Mouse (Mus musculus) adrenal gland, postnatal 4 days (tissue): Measurements from ENCODE around the gene Gm20388. TPM values are rescaled to one million over a fixed set of nuclear protein-coding genes. Genes with fewer than 3 reads are reported as not detected.

Experiments
- DNase-seq, 2 experiments: peaks; one replicate each; pipeline ENCODE4 v3.0.0; 2021 to 2022; ENCODE audit warnings: low spot score in 2 of 2, mixed read lengths in 2 of 2
- total RNA-seq, 2 experiments: library from RNA; stranded (reverse); gene quantifications; 2 replicates each; pipeline ENCODE4 v1.2.3; 2021

The Gm20388 gene
- total RNA-seq, 2 experiments from 2014 or later: 8.8 TPM; not detected in 1

DNA sequence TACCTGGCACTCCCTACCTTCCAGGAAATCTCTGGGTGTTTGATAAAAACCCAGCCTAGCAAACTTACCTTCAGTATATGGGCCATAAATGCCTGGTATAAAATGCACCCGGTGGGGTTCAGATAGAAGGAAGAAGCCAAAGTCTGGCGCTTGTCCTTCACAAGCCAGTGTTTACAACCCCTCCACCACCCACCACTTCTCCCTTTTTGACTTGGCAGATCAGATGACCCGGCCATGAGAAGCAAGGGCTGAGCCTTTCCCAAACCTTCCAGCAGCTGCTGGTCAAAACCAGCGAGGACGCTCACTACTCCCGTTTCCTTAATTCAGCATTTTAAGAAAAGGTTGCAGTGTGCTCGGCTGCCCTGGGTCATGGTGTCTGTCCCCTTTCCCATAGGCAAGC, 834.6 kb downstream of the Gm20388 start:
- DNase-seq: no peak

DNA sequence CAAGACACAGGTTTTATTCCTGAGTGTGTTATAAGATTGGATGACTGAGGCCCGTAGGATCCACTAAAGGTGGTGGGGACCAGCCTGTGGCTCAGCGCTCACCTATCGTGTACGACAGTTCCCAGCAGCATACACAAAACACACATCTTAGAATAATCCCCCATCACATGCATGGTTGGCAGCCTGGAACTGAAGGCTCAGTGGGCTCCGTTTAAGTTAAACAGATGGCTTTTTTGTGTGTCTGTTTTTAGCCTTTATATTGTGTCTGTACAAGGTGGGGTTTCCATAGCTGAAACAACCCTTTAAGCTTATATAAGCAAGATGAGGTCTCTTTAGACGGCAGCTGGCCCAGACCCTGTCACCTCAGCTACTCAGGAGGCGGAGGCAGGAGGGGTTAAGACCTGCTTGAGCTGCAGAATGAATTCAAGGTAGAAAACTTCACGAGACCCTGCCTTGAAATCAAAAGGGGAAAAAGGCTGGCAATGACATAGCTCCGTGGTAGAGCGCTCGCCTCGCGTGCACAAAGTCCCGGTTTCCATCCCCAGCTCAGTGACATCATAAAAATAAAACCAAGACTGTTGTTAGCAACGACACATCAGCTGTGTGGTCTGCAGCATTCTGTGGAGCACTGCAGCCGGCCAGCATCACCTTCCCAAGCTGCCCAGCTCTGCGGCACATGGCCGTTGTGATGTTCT, 835.5 kb downstream of the Gm20388 start:
- no peak for DNase-seq

GRCm38 (mm10) chr8:120747286-120747685, 836.6 kb downstream of the Gm20388 start:
- DNase-seq: no peak

DNA sequence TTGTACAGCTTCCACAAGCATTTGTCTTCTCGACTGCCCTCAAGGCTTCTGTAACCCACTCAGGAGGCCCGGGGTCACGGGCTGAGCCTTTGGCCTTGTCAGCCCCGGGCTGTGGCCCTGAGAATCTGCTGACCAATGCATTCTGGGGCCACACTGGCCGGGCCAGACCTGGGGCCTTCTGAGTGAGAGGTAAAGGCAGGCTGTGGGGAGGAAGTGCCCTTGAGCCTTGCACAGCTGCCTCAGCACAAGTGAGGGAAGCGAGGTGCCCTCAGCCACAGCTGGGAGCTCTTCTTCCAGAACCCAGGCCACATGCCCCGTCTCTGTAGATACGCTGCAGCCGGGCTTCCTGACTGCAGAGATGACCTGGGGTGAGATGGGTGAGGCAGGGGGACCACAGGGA, 840.0 kb downstream of the Gm20388 start:
- DNase-seq: peak; percentile 29 to 53

GRCm38 (mm10) chr8:120751226-120752081, 840.8 kb downstream of the Gm20388 start:
- no peak for DNase-seq

- peak; percentile 32 to 60 for DNase-seq
These were observed 841.4 kb downstream of the Gm20388 start for GRCm38 (mm10) chr8:120752082-120752452.

DNA sequence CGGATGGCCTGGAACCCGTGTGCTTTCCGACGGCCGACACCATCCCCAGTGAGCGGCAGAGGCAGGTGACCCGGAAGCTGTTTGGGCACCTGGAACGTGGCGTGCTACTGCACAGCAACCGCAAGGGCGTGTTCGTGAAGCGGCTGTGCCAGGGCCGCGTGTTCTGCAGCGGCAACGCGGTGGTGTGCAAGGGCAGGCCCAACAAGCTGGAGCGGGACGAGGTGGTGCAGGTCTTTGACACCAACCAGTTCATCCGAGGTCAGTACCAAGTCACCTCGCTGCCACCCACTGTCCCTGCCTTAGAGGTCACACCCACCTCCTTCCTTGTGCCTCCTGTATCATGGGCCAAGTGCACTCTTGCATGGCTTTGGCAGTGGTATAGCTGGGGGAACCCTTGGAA, 842.8 kb downstream of the Gm20388 start:
- no peak for DNase-seq

DNA sequence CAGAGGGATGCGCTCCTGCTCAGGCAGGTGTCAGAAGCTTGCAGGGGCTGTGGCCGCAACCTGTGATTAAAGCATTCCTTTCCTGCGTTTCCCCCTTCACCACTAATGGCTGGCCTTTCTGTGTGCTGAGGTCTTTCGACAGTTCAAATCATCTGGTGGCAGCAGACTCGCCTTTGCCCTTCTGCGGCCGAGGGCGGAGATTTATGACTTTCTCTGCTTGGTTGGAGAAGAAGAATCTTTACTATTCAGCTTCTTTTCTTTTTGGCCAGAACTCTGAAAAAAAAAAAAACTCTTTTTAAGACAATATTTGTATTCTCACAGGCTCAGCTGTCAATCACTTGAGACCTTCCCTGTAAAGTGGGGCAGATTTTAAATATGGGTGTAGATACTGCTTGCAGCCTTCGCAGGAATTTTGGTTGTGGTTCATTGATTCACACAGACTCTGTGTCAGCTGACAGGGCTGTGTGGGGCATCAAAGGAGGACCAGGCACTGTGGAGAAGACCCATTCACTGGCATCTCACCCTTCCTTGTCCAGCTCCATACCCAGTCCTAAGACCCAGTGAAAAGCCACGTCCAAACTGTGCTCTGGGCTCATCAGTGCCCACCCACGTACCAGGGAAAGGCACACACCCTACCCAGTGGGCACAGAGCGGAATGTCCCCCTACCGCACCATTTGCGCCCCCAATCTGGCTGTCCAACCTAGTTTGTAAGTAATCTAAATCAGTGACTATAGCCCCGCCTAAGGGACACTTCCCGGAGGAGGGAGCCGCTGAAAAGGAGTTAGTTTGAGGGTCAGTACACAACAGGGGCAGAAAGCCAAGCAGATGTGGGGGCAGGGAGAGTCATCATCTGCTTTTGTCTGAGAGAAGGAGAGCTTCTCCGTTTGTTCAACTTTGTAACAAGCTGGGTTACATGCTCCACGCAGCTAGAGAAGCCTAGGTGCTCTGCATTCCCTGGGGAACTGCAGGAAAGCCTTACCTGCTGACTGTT, 845.0 kb downstream of the Gm20388 start:
- DNase-seq: no peak

- DNase-seq: no peak
These were observed 847.4 kb downstream of the Gm20388 start for GRCm38 (mm10) chr8:120758005-120758404.

GRCm38 (mm10) chr8:120759847-120760246, 849.2 kb downstream of the Gm20388 start:
- DNase-seq: no peak

DNA sequence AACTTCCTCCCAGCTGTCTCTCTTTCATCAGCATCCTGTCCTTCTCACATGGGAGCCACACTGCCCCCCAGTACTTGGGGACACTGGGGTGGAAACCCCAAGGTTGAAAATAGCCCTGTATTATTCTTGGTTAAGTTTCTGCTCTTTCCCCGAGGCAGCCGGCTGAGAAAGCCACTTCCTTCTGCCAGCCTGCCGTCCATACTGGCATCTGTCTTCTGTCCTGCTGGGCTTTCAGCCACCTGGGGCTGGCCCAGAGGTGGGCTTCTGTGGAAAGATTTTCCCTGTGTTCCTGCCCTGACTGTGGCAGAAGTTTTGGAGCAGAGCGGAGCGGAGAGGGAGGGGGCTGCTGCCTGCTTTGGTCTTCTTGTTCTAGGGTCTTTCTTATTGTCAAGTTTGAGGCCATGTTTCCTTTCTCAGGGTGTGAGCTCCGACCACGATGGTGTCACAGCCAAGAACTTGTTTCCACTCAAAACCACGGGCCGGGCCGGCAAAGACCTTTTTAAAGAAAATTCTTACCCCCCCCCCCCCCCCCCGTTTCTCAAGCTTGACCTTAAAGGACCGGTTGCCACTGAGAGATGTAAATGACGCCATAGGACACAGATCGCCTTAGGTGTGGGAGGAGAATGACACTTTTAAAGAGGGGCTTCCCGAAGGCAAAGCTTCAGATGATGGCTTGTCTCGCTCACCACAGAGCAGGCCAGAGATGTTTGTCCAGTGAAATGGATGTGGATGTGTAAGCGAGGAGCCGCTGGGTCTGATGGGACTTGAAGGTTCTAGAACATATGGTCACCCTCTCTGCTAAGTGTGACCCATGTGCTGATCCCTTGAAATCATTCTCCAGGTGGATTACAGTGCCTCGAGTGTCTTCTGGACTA, 849.9 kb downstream of the Gm20388 start:
- DNase-seq: no peak

DNA sequence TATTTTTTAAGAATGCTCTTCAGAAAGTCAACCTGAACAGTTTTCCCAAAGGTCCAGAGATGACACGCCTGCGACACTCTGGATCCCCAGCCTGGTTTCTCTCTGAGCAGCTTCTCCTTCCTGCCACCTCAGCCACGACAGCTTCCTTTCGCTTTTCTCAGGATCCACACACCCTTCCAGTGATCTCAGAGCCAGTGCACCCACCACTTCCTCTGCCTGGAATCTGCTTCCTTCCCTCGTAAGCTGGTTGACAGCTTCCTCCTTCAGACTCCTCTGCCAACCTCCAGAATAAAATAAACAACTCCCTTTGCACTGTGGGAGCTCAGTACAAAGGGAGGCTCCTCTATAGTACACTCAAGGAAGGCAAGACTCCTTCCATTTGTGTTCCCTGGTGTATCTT, 852.6 kb downstream of the Gm20388 start:
- no peak for DNase-seq

GRCm38 (mm10) chr8:120764638-120765037, 854.0 kb downstream of the Gm20388 start:
- no peak for DNase-seq

DNA sequence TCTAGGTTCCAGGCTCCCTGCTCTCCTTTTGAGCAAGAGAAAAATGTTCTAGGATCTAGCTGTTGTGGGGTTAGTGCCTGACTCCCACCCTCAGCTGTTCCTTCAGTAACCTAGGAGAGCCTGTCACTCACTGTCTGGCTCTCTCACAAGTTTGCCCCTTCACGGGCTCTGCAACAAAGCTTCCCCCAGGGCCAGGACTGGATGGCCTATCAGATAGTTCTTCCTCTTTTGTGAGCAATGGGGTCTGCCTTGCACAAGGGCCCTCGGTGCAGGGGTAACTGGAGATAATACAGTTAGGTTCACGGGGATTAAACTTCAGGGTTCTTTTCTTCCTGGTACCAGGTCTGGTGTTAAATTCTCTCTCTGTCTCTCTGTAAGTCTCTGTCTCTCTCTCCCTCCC, 856.0 kb downstream of the Gm20388 start:
- DNase-seq: no peak

DNA sequence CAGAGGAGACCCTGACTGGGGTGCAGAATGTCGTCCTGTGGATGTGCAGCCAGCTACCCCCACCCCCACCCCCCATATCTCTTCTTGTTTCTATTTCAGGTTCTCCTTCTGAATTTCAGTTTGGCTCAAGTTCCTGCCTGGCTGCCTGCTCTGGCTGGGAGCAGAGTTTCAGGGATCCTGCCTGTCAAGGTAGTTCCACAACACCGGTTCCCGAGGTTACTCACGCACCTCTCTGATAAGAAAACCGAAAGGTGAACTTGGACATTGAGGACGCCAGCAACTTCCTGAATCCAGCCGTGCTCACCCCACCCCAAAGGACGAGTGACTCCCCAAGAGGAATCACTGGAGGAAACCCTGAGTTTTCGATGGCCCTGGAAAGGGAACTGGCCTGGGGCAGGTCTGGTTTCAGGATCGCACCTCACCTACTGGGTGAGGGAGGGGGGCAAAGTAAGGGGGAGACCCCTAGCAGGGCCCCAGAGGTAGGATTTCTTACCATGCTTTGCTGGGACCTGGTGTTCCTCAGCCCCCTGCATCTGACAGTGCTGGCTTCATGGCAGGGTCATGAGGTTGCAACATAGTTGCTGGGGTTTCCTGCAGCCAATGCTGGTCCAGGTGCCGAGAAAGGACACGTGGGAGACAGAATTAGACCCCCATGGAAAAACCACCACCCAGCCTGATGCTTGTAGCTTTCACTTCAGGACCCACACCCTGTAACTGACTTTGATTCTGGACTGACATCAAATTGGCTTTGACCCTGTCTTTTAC, 858.0 kb downstream of the Gm20388 start:
- DNase-seq: no peak

- no peak for DNase-seq
These were observed 866.5 kb downstream of the Gm20388 start for GRCm38 (mm10) chr8:120777184-120777583.

DNA sequence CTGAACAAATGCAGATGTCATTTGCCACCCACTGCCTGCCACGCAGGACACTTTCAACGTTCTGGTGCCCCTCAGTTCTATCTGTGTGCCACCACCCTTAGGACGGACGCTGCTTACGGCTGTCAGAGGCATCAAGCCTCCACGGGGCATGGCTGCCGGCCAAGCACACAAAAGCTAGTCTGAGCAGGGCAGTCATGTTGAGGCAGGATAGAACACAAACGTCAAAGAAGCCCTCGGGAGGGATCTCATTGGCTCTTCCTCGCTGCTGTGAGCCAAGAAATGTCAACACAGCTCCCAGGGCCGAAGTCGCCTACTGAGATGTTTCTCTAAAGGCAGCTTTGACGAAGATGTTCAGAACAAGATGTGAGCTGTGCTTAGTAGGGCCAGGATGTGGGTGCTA, 867.1 kb downstream of the Gm20388 start:
- no peak for DNase-seq

DNA sequence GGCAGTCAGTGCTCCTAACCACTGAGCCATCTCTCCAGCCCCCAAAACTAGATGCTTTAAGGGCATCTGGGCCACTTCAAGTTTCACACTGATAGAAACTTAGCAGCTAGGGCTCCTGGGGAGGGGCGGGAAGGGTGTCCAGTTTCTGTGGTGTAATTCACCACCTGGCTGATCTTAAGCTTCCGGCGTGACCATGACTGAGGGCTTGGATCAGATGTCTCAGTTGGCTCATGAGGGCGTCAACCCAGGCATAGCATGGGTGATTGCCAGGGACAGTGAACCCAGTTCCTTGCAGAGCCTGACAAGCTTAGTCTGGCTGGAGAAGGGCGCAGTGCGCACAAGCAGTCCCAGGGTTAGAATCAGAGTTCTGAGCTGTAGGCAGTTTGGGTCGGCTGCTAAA, 868.5 kb downstream of the Gm20388 start:
- no peak for DNase-seq

GRCm38 (mm10) chr8:120783781-120784180, 873.1 kb downstream of the Gm20388 start:
- no peak for DNase-seq

GRCm38 (mm10) chr8:120786753-120787152, 876.1 kb downstream of the Gm20388 start:
- no peak for DNase-seq
